ENCODE assay signal across 1 mouse cellular context in the genomic region with DNA sequence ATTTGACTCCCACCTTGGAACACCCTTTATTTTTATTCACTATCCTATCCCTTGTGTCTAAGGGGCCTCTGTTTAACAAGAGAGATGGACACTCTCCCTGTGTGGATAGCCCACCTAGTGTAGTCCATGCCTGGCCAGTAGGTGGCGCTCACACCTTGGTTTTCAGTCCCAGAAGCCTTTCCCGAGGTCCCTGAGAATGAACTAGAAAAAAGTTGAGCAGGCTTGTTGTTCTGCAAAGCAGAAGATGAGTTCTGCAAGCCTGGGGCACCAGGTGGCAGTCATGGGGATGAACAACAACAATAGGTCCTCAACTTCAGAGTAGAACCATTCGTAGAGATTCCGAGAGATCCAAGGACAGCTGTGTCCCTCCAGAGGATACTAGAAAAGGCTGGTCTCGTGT.
A peak's percentile ranks its signal among the peaks of the same experiment; 100 is the strongest.
TF ChIP-seq lines count a peak whose summit lies in the region.

No protein-coding gene starts in this region.

TF ChIP-seq in CH12.LX, 34 proteins besides CTCF, POLR2A, EP300 and RAD21 (continued from another document):
- TF ChIP-seq SMC3 (IDR thresholded peaks at IDR 0.05; ENCODE audit: low read depth, low read length) (peak; percentile 68), CHD2 (IDR thresholded peaks at IDR 0.05; ENCODE audit: low read length) (no peak)
